Mouse (Mus musculus): Measurements from ENCODE around the gene Sik2. TPM values are rescaled to one million over a fixed set of nuclear protein-coding genes. Genes with fewer than 3 reads are reported as not detected.

The Sik2 gene
- total RNA-seq, 2 experiments from 2014 or later: 92.4 to 151 TPM

GRCm38 (mm10) chr9:50922363-50923153 is 86.3 kb downstream of the Sik2 start:
- no peak for ATAC-seq (replicated peaks; ENCODE audit: low FRiP score, poor library complexity, severe bottlenecking)

- no peak for ATAC-seq (replicated peaks; ENCODE audit: low FRiP score, poor library complexity, severe bottlenecking)
Observed at GRCm38 (mm10) chr9:50920933-50921895, 87.7 kb downstream of the Sik2 start.

- ATAC-seq (replicated peaks; ENCODE audit: low FRiP score, poor library complexity, severe bottlenecking): no peak
Observed at GRCm38 (mm10) chr9:50919554-50919953, 89.3 kb downstream of the Sik2 start.

- ATAC-seq (replicated peaks; ENCODE audit: low FRiP score, poor library complexity, severe bottlenecking): no peak
Observed at GRCm38 (mm10) chr9:50918131-50918530, 90.7 kb downstream of the Sik2 start.

GRCm38 (mm10) chr9:50911861-50912515 is 96.9 kb downstream of the Sik2 start:
- ATAC-seq (replicated peaks; ENCODE audit: low FRiP score, poor library complexity, severe bottlenecking): no peak

- no peak for ATAC-seq (replicated peaks; ENCODE audit: low FRiP score, poor library complexity, severe bottlenecking)
Observed at GRCm38 (mm10) chr9:50905321-50905720, 103.6 kb downstream of the Sik2 start.

- ATAC-seq (replicated peaks; ENCODE audit: low FRiP score, poor library complexity, severe bottlenecking): no peak
Observed at GRCm38 (mm10) chr9:50904196-50904847, 104.6 kb downstream of the Sik2 start.

GRCm38 (mm10) chr9:50900026-50900920 is 108.6 kb downstream of the Sik2 start:
- ATAC-seq (replicated peaks; ENCODE audit: low FRiP score, poor library complexity, severe bottlenecking): no peak

GRCm38 (mm10) chr9:50893665-50894064 is 115.2 kb downstream of the Sik2 start:
- ATAC-seq (replicated peaks; ENCODE audit: low FRiP score, poor library complexity, severe bottlenecking): no peak

GRCm38 (mm10) chr9:50890494-50891090 is 118.3 kb downstream of the Sik2 start:
- ATAC-seq (replicated peaks; ENCODE audit: low FRiP score, poor library complexity, severe bottlenecking): no peak

GRCm38 (mm10) chr9:50889964-50890363 is 118.9 kb downstream of the Sik2 start:
- no peak for ATAC-seq (replicated peaks; ENCODE audit: low FRiP score, poor library complexity, severe bottlenecking)

- ATAC-seq (replicated peaks; ENCODE audit: low FRiP score, poor library complexity, severe bottlenecking): no peak
Observed at GRCm38 (mm10) chr9:50889211-50889610, 119.7 kb downstream of the Sik2 start.

GRCm38 (mm10) chr9:50887351-50887750 is 121.5 kb downstream of the Sik2 start:
- no peak for ATAC-seq (replicated peaks; ENCODE audit: low FRiP score, poor library complexity, severe bottlenecking)

- ATAC-seq (replicated peaks; ENCODE audit: low FRiP score, poor library complexity, severe bottlenecking): no peak
Observed at GRCm38 (mm10) chr9:50886870-50887269, 122.0 kb downstream of the Sik2 start.

- no peak for ATAC-seq (replicated peaks; ENCODE audit: low FRiP score, poor library complexity, severe bottlenecking)
Observed at GRCm38 (mm10) chr9:50885600-50885987, 123.3 kb downstream of the Sik2 start.

GRCm38 (mm10) chr9:50884741-50885599 is 123.9 kb downstream of the Sik2 start:
- no peak for ATAC-seq (replicated peaks; ENCODE audit: low FRiP score, poor library complexity, severe bottlenecking)

GRCm38 (mm10) chr9:50884093-50884492 is 124.8 kb downstream of the Sik2 start:
- no peak for ATAC-seq (replicated peaks; ENCODE audit: low FRiP score, poor library complexity, severe bottlenecking)
